Comparison of ENCODE assay signal across 21 mouse cellular contexts in genomic region chr1:35212111-35212891, GRCm38 (mm10).
DNase-seq lines count a peak whose midpoint lies in the region; ATAC-seq lines count a peak whose summit lies in the region.
"Had no signal": no experiment of that assay in that cellular context is flagged by ENCODE, and none has a peak within 500 bp of the region (broad histone marks: within the 10 kb centered on the region; RNA-seq: fewer than 3 reads in every experiment).

No protein-coding gene starts in this region.

- no peak overlapping the region for H3K4me2 ChIP-seq in forebrain, embryonic 15.5 days (replicated peaks)
- no peak overlapping the region for H3K4me2 ChIP-seq in forebrain, embryonic 12.5 days
- no peak overlapping the region for H3K4me2 ChIP-seq in midbrain, embryonic 13.5 days (replicated peaks)
- H3K4me2 ChIP-seq in forebrain, embryonic 16.5 days (ENCODE audit: low read length) = no peak overlapping the region
- no peak overlapping the region for H3K4me2 ChIP-seq in neural tube, embryonic 14.5 days (ENCODE audit: low read depth, low read length)
- H3K4me2 ChIP-seq in heart, embryonic 12.5 days = no peak overlapping the region
- H3K4me2 ChIP-seq: embryonic facial prominence, embryonic 15.5 days; limb, embryonic 12.5 days had no signal

- no peaks in the 10 kb centered on the region for H3K9me3 ChIP-seq in forebrain, embryonic 15.5 days
- no peaks in the 10 kb centered on the region for H3K9me3 ChIP-seq in forebrain, embryonic 12.5 days
- no peaks in the 10 kb centered on the region for H3K9me3 ChIP-seq in midbrain, embryonic 13.5 days
- H3K9me3 ChIP-seq in midbrain, embryonic 10.5 days (replicated peaks) = no peaks in the 10 kb centered on the region
- no peaks in the 10 kb centered on the region for H3K9me3 ChIP-seq in forebrain, embryonic 16.5 days (ENCODE audit: control insufficient read depth, low read length)
- no peaks in the 10 kb centered on the region for H3K9me3 ChIP-seq in neural tube, embryonic 14.5 days (ENCODE audit: control insufficient read depth, low read length)
- peaks cover 7% of the 10 kb centered on the region; the same call in 1 of the 2 replicates for H3K9me3 ChIP-seq in heart, embryonic 12.5 days (replicated peaks)
- H3K9me3 ChIP-seq: embryonic facial prominence, embryonic 15.5 days; limb, embryonic 12.5 days had no signal

- no peak overlapping the region for H3K9ac ChIP-seq in forebrain, embryonic 15.5 days (replicated peaks)
- H3K9ac ChIP-seq in forebrain, embryonic 12.5 days = no peak overlapping the region
- H3K9ac ChIP-seq in midbrain, embryonic 13.5 days (replicated peaks) = no peak overlapping the region
- no peak overlapping the region for H3K9ac ChIP-seq in forebrain, embryonic 16.5 days (replicated peaks; ENCODE audit: low read depth, low read length)
- H3K9ac ChIP-seq in neural tube, embryonic 14.5 days (replicated peaks; ENCODE audit: low read depth, low read length) = no peak overlapping the region
- no peak overlapping the region for H3K9ac ChIP-seq in heart, embryonic 12.5 days
- H3K9ac ChIP-seq: embryonic facial prominence, embryonic 15.5 days; limb, embryonic 12.5 days; liver, embryonic 14.5 days had no signal

- H3K27me3 ChIP-seq in forebrain, embryonic 15.5 days = no peaks in the 10 kb centered on the region
- no peaks in the 10 kb centered on the region for H3K27me3 ChIP-seq in forebrain, embryonic 12.5 days
- no peaks in the 10 kb centered on the region for H3K27me3 ChIP-seq in midbrain, embryonic 13.5 days
- no peaks in the 10 kb centered on the region for H3K27me3 ChIP-seq in midbrain, embryonic 10.5 days (ENCODE audit: low read depth, poor library complexity, severe bottlenecking)
- no peaks in the 10 kb centered on the region for H3K27me3 ChIP-seq in forebrain, embryonic 16.5 days (replicated peaks; ENCODE audit: control insufficient read depth, insufficient read depth, low read length)
- no peaks in the 10 kb centered on the region for H3K27me3 ChIP-seq in neural tube, embryonic 14.5 days (ENCODE audit: control insufficient read depth, insufficient read depth, low read length)
- H3K27me3 ChIP-seq in heart, embryonic 12.5 days (replicated peaks) = no peaks in the 10 kb centered on the region
- H3K27me3 ChIP-seq: embryonic facial prominence, embryonic 15.5 days; limb, embryonic 12.5 days had no signal

- peak; percentile 68 for ATAC-seq in forebrain, embryonic 15.5 days (replicated peaks)
- ATAC-seq in forebrain, embryonic 12.5 days (ENCODE audit: low FRiP score) = no peak
- ATAC-seq in midbrain, embryonic 13.5 days = peak; percentile 62; the same call in 1 of the 2 replicates
- ATAC-seq in forebrain, embryonic 16.5 days = peak; percentile 70
- ATAC-seq in neural tube, embryonic 14.5 days (ENCODE audit: low read depth) = peak; percentile 65; the same call in 1 of the 2 replicates
- ATAC-seq in heart, embryonic 12.5 days (ENCODE audit: insufficient number of reproducible peaks, low FRiP score) = no peak

- no peaks in the 10 kb centered on the region for H3K36me3 ChIP-seq in forebrain, embryonic 15.5 days
- H3K36me3 ChIP-seq in forebrain, embryonic 12.5 days (replicated peaks) = no peaks in the 10 kb centered on the region
- no peaks in the 10 kb centered on the region for H3K36me3 ChIP-seq in midbrain, embryonic 13.5 days
- no peaks in the 10 kb centered on the region for H3K36me3 ChIP-seq in midbrain, embryonic 10.5 days
- H3K36me3 ChIP-seq in forebrain, embryonic 16.5 days (ENCODE audit: control insufficient read depth, insufficient read depth) = no peaks in the 10 kb centered on the region
- H3K36me3 ChIP-seq in neural tube, embryonic 14.5 days (ENCODE audit: control insufficient read depth, insufficient read depth, low read length) = no peaks in the 10 kb centered on the region
- no peaks in the 10 kb centered on the region for H3K36me3 ChIP-seq in heart, embryonic 12.5 days
- H3K36me3 ChIP-seq: embryonic facial prominence, embryonic 15.5 days; limb, embryonic 12.5 days had no signal

- DNase-seq in midbrain, embryonic 10.5 days (ENCODE audit: low spot score) = no peak
- DNase-seq: adrenal gland, postnatal 25 days; B cell, adult 2 months; cerebellum, adult 9-11 months; embryo, embryonic 11 days; gastrocnemius, postnatal 36 days; heart, postnatal 4 days; kidney, adult 18-20 months; kidney, postnatal 10 days; right cerebral cortex, adult 18-20 months; spleen, adult 18-20 months; thymus, adult 18-20 months had no signal

- H3K4me1 ChIP-seq in forebrain, embryonic 15.5 days = no peaks in the 10 kb centered on the region
- H3K4me1 ChIP-seq in forebrain, embryonic 12.5 days = no peaks in the 10 kb centered on the region; the same call in 1 of the 2 replicates
- peaks cover 4% of the 10 kb centered on the region; the same call in 1 of the 2 replicates for H3K4me1 ChIP-seq in midbrain, embryonic 13.5 days (replicated peaks)
- H3K4me1 ChIP-seq in midbrain, embryonic 10.5 days = no peaks in the 10 kb centered on the region
- no peaks in the 10 kb centered on the region; the same call in 1 of the 2 replicates for H3K4me1 ChIP-seq in forebrain, embryonic 16.5 days (replicated peaks; ENCODE audit: control insufficient read depth, insufficient read depth, low read length)
- H3K4me1 ChIP-seq in neural tube, embryonic 14.5 days (ENCODE audit: control insufficient read depth, insufficient read depth, low read length) = no peaks in the 10 kb centered on the region
- H3K4me1 ChIP-seq in heart, embryonic 12.5 days (replicated peaks) = no peaks in the 10 kb centered on the region
- H3K4me1 ChIP-seq: embryonic facial prominence, embryonic 15.5 days; limb, embryonic 12.5 days had no signal

- H3K4me3 ChIP-seq in forebrain, embryonic 15.5 days = no peak overlapping the region
- no peak overlapping the region for H3K4me3 ChIP-seq in forebrain, embryonic 12.5 days (replicated peaks)
- no peak overlapping the region for H3K4me3 ChIP-seq in midbrain, embryonic 13.5 days (replicated peaks)
- no peak overlapping the region for H3K4me3 ChIP-seq in midbrain, embryonic 10.5 days
- no peak overlapping the region for H3K4me3 ChIP-seq in forebrain, embryonic 16.5 days (replicated peaks; ENCODE audit: low read length)
- H3K4me3 ChIP-seq in neural tube, embryonic 14.5 days (ENCODE audit: low read depth, low read length) = no peak overlapping the region
- H3K4me3 ChIP-seq in heart, embryonic 12.5 days = no peak overlapping the region
- H3K4me3 ChIP-seq: embryonic facial prominence, embryonic 15.5 days; limb, embryonic 12.5 days had no signal

- H3K27ac ChIP-seq in forebrain, embryonic 15.5 days (replicated peaks) = no peak overlapping the region
- no peak overlapping the region for H3K27ac ChIP-seq in forebrain, embryonic 12.5 days
- H3K27ac ChIP-seq in midbrain, embryonic 13.5 days = no peak overlapping the region
- no peak overlapping the region for H3K27ac ChIP-seq in midbrain, embryonic 10.5 days (replicated peaks)
- H3K27ac ChIP-seq in forebrain, embryonic 16.5 days (ENCODE audit: low read length) = no peak overlapping the region
- no peak overlapping the region for H3K27ac ChIP-seq in neural tube, embryonic 14.5 days (ENCODE audit: low read depth, low read length)
- H3K27ac ChIP-seq in heart, embryonic 12.5 days (ENCODE audit: poor library complexity, severe bottlenecking) = no peak overlapping the region
- H3K27ac ChIP-seq: embryonic facial prominence, embryonic 15.5 days; limb, embryonic 12.5 days; liver, embryonic 14.5 days had no signal

- 64% methylated on average over 13 of the region's 13 CpGs for WGBS in forebrain, embryonic 15.5 days
- 80% methylated on average over 13 of the region's 13 CpGs for WGBS in forebrain, embryonic 12.5 days
- WGBS in midbrain, embryonic 13.5 days = 75% methylated on average over 13 of the region's 13 CpGs
- 83% methylated on average over 13 of the region's 13 CpGs for WGBS in midbrain, embryonic 10.5 days
- WGBS in forebrain, embryonic 16.5 days = 68% methylated on average over 13 of the region's 13 CpGs
- 71% methylated on average over 13 of the region's 13 CpGs for WGBS in neural tube, embryonic 14.5 days
- 86% methylated on average over 13 of the region's 13 CpGs for WGBS in heart, embryonic 12.5 days

Comparison
In these comparisons a context has a peak if more than half of its experiments do, and no peak if none do; other contexts are left out.
1. ATAC-seq: peak in forebrain, embryonic 15.5 days (single experiment), midbrain, embryonic 13.5 days (single experiment), forebrain, embryonic 16.5 days (single experiment) and neural tube, embryonic 14.5 days (single experiment); none in forebrain, embryonic 12.5 days (single experiment) and heart, embryonic 12.5 days (single experiment).